Mouse (Mus musculus) kidney, embryonic 16.5 days (tissue): ENCODE data around the gene Sox15. TPM values are rescaled to one million over a fixed set of nuclear protein-coding genes. Genes with fewer than 3 reads are reported as not detected.
A peak's percentile ranks its signal among the peaks of the same experiment; 100 is the strongest.

Experiments
- ATAC-seq: fragments of 200-750 bp; cut with Nextera tagmentation; 2 replicates; pipeline ENCODE4 v1.8.0; 2017; ENCODE audit warnings: moderate TSS enrichment; ENCODE audit not compliant: low FRiP score, low TSS enrichment
- H3K27ac ChIP-seq: fragments of 300-500 bp; sonication (generic); 2 replicates; pipeline ENCODE4 v1.5.1; 2014; ENCODE audit warnings: low read length
- H3K27me3 ChIP-seq: fragments of 300-500 bp; sonication (generic); 2 replicates; pipeline ENCODE4 v1.6.1; 2014; ENCODE audit warnings: low read length, control low read depth, mixed read lengths; ENCODE audit not compliant: insufficient read depth
- H3K36me3 ChIP-seq: fragments of 300-500 bp; sonication (generic); 2 replicates; pipeline ENCODE4 v1.6.1; 2014; ENCODE audit warnings: low read length, control low read depth, mixed read lengths; ENCODE audit not compliant: insufficient read depth
- H3K4me1 ChIP-seq: fragments of 300-500 bp; sonication (generic); 2 replicates; pipeline ENCODE4 v1.6.1; 2014; ENCODE audit warnings: low read length, control low read depth, mixed read lengths; ENCODE audit not compliant: insufficient read depth
- H3K4me2 ChIP-seq: fragments of 300-500 bp; sonication (generic); replicated peaks from 2 replicates; pipeline ENCODE4 v1.6.1; 2014; ENCODE audit warnings: low read depth, low read length
- H3K4me3 ChIP-seq: fragments of 300-500 bp; sonication (generic); 2 replicates; pipeline ENCODE4 v1.5.1; 2014; ENCODE audit warnings: mild to moderate bottlenecking, low read length
- H3K9ac ChIP-seq: fragments of 300-500 bp; sonication (generic); replicated peaks from 2 replicates; pipeline ENCODE4 v1.6.1; 2014; ENCODE audit warnings: low read length
- H3K9me3 ChIP-seq: fragments of 300-500 bp; sonication (generic); 2 replicates; pipeline ENCODE4 v1.6.1; 2016; ENCODE audit warnings: low read length, control low read depth
- WGBS: fragments of 180-500 bp; shearing (Covaris S2); extraction: QIAGEN DNeasy Blood & Tissue Kit; methylation state at CpG from one replicate; pipeline ENCODE4 v1.1.7; 2014; 5-methylcytosine and 5-hydroxymethylcytosine counted together
- polyA plus RNA-seq: library from polyadenylated mRNA; unstranded; fragments of >200 nt; fragmentation: Nextera tagmentation; extraction: Ambion mirVana; gene quantifications from 2 replicates; pipeline ENCODE4 v1.2.1, GENCODE M21; 2015

Gene Sox15
- polyA plus RNA-seq, 1 experiment from 2014 or later: 0.19 TPM

DNA sequence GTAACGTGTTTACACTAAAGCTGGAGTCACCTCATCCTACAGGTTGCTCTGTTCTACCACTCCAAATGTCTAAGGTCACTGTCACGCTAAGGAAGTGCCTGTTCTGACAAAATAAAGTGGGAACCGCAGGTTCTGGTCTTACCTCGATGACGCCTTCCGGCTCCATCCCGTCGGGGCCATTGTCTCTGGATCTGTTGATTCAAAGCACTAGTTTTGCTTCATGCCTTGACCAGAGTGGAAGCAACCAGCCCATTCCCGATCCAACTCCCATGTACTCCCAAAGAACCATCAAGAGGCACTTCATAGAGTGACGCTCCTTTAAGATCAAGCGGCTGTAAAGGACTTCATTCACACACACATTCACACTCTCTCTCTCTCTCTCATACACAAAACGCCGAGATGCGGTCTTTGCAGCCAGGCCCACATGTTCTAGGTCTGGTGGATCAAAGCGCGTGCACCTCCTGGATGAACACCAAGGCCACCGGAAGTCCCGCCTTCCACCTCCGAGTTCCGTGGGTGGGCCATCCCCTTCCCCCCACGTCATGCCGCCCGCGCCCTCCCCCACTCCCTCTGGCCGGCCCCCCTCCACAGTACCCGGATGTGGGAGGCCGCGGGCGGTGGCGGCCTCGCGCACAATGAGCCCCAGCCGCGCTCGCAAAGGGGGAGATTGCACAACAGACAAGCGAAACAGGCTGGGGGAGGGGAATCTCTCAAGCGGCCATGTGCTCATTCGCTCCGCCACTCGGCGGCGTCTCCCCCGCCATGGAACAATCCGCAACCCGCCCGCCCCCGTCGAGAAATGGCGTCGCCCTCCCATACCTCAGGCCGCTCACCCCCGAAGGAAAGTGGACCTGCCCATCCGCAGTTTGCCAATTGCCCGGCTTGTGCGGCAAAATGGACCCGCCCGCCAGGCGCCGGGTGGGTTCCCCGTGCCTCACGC is 15.9 kb downstream of the Sox15 start:
- WGBS: under 1% methylated on average over 58 of the region's 61 CpGs
- H3K9ac ChIP-seq: peak overlapping the region; percentile 100
- peak overlapping the region; percentile 98 for H3K27ac ChIP-seq
- H3K27me3 ChIP-seq: no peaks in the 10 kb centered on the region
- peak overlapping the region; percentile 100 for H3K4me3 ChIP-seq
- H3K4me2 ChIP-seq: peak overlapping the region; percentile 93
- peak; percentile 72 for ATAC-seq
- no peaks in the 10 kb centered on the region for H3K9me3 ChIP-seq
- peaks cover 22% of the 10 kb centered on the region for H3K4me1 ChIP-seq
- H3K36me3 ChIP-seq: peaks cover 72% of the 10 kb centered on the region

DNA sequence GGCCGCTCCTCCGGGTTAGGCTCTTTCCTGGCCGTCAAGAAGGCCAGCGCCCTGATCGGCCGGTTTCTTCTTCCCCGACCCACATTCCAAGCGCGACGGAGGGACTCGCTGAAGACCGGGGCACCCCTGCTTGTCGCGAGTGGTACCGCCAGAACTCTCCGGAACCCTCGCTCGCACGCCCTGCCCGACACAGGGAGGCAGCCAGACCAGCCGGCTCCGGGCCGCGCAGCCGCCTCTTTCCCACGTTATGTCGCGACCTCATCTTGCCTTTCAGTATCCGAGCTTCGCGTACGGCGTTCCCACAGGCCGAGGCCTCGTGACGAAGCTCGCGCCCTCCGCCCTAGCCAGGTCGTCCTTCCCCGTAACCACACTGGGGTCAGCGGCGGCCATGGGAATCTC is 16.6 kb downstream of the Sox15 start:
- H3K9me3 ChIP-seq: no peaks in the 10 kb centered on the region
- H3K4me1 ChIP-seq: peaks cover 22% of the 10 kb centered on the region
- H3K27me3 ChIP-seq: no peaks in the 10 kb centered on the region
- ATAC-seq: peak; percentile 6; the same call in 1 of the 2 replicates
- H3K36me3 ChIP-seq: peaks cover 72% of the 10 kb centered on the region
- WGBS: 0% methylated on average over 42 of the region's 43 CpGs
- H3K27ac ChIP-seq: peak overlapping the region; percentile 98
- peak overlapping the region; percentile 93 for H3K4me2 ChIP-seq
- peak overlapping the region; percentile 100 for H3K4me3 ChIP-seq
- peak overlapping the region; percentile 100 for H3K9ac ChIP-seq

DNA sequence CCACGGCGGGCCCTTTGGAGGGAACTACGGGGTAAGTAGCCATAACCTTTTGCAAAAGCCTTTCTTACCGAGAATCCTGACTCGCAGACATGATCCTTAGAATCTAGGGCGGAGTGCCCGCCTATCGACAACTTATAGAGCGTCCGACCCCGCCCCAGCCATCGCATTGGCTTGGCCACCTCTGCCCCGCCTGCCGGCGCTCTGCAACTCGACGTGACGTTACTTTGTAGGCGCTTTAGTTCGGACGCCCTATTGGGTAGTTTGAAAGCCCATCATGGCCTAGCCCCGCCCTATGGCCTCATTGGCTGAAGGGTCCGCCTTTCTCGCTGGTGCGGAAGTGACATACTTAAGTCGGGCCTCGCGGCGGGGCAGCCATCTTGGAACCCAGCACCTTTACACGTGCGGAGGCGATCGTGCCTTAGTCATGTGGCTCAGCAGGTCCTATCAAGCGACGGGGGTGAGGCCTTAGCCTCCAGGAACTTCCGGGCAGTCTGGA is 17.1 kb downstream of the Sox15 start, which contains the start of gene Eif4a1:
Eif4a1 (minus strand) TSS at position 213 of the 496 bp plus-strand sequence.
- H3K27me3 ChIP-seq: no peaks in the 10 kb centered on the region
- peaks cover 22% of the 10 kb centered on the region for H3K4me1 ChIP-seq
- H3K4me3 ChIP-seq: peak within 1 kb of the TSS; percentile 100
- peak; percentile 98 for ATAC-seq
- peak within 1 kb of the TSS; percentile 100 for H3K9ac ChIP-seq
- H3K9me3 ChIP-seq: no peaks in the 10 kb centered on the region
- WGBS: under 1% methylated on average over 36 of the region's 36 CpGs
- peak within 1 kb of the TSS; percentile 98 for H3K27ac ChIP-seq
- peak within 1 kb of the TSS; percentile 93 for H3K4me2 ChIP-seq
- H3K36me3 ChIP-seq: peaks cover 76% of the 10 kb centered on the region

DNA sequence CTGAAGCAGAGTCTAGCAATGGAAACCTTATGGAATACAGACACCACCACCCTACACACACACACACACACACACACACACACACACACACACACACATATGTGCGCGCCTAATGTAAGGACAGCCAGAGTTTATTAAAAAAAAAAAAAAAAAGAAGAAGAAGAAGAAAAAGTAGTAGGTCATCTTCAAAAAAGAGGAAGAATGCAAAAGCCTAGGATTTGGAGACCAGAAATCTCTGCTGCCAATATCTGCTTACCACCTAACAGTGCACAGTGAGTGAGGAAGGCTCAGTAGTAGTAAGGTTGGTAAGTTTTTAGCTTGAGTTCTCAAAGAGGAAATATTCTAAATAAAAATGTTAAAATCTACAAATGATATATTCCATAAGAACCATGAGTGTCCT is 24.0 kb downstream of the Sox15 start:
- Histone ChIP-seq H3K36me3 (peaks cover 47% of the 10 kb centered on the region), H3K27me3 (no peaks in the 10 kb centered on the region), H3K4me3 (no peak overlapping the region), H3K27ac (no peak overlapping the region), H3K4me1 (peaks cover 26% of the 10 kb centered on the region), H3K4me2 (no peak overlapping the region), H3K9ac (no peak overlapping the region), H3K9me3 (no peaks in the 10 kb centered on the region)
- 100% methylated on average over 2 of the region's 2 CpGs for WGBS
- ATAC-seq: no peak

DNA sequence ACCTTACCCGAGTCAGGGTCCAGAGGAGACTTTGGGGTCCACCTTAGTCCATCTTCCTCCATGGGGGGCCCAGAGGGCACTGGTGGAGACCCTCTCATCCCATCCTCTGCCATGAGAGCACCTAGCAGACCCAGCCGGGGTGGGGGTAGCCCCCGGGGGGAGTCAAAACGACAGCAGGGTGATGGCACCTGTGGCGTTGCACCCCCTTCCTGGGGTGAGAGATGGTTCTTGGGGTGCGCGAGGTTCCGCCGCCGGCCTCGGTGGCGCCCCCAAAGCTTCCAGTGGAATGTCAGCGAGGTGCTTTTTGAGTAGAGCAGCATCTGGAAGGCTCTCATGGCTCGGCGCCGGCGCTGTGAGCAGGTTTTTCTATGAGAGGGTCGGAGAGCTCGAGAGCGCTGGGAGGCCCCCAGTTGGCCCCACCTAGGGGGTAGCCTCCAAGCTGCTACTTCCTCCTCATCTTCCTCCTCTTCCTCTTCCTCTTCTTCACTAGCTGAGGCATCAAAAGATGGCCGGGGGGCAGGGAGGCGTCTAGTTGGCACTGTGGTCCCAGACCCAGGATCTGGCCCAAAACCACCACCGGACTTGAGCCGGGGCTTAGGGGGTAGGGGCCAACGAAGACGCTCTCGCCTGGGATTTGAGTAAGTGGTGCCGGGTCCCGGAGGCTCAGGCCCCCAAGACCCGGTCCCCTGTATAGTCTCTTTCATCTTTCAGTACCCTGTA is 25.2 kb downstream of the Sox15 start:
- 92% methylated on average over 29 of the region's 30 CpGs for WGBS
- peak overlapping the region; percentile 89 for H3K9ac ChIP-seq
- H3K4me3 ChIP-seq: peak overlapping the region; percentile 75

DNA sequence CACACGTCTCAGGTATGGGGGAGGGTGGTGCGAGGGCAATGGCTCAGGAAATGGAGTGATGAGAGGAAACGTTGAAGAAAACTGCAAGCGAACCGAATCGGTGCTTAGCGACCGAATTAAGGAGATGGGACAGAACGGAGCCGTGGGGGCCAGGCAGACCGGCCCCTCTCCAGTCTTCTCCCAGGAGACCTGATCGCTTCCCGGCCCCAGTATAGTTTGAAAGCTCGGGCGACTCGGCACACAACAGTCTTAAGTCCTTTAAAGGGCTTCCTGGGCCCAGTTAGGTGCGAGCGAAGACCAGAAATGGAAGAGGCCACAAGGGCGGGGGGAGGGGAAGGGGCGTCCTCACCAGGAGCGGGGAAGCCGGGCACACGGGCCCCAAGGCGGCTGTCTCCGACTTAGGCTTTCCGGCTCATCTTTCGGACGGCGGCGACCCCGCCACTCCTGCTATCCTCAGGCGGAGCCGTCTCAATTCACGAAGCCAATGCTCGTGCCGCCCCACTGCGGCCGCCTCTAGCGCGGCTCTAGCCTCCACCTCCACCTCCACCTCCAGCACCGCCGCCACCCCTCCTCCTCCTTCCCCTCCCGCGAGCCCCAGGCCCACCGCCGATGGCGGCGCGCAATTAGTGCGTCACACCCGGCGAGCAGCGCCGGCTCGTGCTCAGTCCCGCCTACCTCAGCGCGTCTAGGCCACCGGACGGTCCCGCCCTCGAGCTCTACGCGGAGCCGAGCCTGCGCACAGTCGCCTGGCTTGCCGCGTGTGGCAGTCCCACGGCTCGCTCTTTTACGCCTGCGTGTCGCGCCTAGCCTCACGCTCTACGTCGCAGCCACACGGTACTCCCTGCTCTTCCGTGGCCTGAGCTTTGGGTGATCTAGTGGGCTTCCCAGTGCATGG is 26.4 kb downstream of the Sox15 start, which contains the start of gene Senp3:
Senp3 (minus strand) TSS at position 771 of the 895 bp plus-strand sequence.
- H3K4me2 ChIP-seq: peak within 1 kb of the TSS; percentile 75
- WGBS: under 1% methylated on average over 74 of the region's 80 CpGs
- no peaks in the 10 kb centered on the region for H3K27me3 ChIP-seq
- peaks cover 23% of the 10 kb centered on the region for H3K36me3 ChIP-seq
- peaks cover 38% of the 10 kb centered on the region for H3K4me1 ChIP-seq
- H3K27ac ChIP-seq: peak within 1 kb of the TSS; percentile 96
- H3K9ac ChIP-seq: peak within 1 kb of the TSS; percentile 89
- no peaks in the 10 kb centered on the region for H3K9me3 ChIP-seq
- peak; percentile 97 for ATAC-seq
- peak within 1 kb of the TSS; percentile 75 for H3K4me3 ChIP-seq

More for the DNA sequence above, 25.2 kb downstream of the Sox15 start:
- peaks cover 26% of the 10 kb centered on the region for H3K4me1 ChIP-seq
- H3K4me2 ChIP-seq: peak overlapping the region; percentile 75
- H3K36me3 ChIP-seq: peaks cover 36% of the 10 kb centered on the region
- no peaks in the 10 kb centered on the region for H3K9me3 ChIP-seq
- H3K27me3 ChIP-seq: no peaks in the 10 kb centered on the region
- no peak overlapping the region for H3K27ac ChIP-seq
- no peak for ATAC-seq

DNA sequence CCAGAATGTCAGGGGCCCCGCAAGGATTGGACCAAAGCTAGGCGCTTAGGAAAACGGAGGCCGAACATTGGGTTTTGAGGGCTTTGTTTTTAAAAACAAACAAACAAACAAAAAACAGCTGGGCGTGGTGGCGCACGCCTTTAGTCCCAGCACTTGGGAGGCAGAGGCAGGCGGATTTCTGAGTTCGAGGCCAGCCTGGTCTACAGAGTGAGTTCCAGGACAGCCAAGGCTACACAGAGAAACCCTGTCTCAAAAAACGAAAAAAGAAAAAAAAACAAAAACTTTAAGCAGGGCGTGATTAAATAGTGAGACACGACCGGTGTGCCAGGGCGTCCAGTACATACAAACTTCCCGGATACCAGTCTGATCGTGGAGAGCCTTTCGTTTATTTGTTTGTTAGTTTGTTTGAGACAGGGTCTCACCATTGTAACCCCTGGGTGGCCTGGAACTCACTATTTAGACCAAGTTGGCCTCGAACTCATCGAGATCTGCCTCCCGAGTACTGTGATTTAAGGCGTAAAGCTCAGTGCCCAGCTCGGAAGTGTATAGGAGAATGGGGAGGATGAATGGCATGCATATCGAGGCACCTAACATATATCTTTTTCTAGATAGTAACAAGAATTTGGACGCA is 27.2 kb downstream of the Sox15 start:
- H3K27me3 ChIP-seq: no peaks in the 10 kb centered on the region
- peak overlapping the region; percentile 89 for H3K9ac ChIP-seq
- H3K27ac ChIP-seq: peak overlapping the region; percentile 96
- 20% methylated on average over 24 of the region's 24 CpGs for WGBS
- ATAC-seq: no peak
- H3K4me1 ChIP-seq: peaks cover 42% of the 10 kb centered on the region
- peaks cover 18% of the 10 kb centered on the region for H3K36me3 ChIP-seq
- peak overlapping the region; percentile 75 for H3K4me2 ChIP-seq
- no peaks in the 10 kb centered on the region for H3K9me3 ChIP-seq
- H3K4me3 ChIP-seq: peak overlapping the region; percentile 75

DNA sequence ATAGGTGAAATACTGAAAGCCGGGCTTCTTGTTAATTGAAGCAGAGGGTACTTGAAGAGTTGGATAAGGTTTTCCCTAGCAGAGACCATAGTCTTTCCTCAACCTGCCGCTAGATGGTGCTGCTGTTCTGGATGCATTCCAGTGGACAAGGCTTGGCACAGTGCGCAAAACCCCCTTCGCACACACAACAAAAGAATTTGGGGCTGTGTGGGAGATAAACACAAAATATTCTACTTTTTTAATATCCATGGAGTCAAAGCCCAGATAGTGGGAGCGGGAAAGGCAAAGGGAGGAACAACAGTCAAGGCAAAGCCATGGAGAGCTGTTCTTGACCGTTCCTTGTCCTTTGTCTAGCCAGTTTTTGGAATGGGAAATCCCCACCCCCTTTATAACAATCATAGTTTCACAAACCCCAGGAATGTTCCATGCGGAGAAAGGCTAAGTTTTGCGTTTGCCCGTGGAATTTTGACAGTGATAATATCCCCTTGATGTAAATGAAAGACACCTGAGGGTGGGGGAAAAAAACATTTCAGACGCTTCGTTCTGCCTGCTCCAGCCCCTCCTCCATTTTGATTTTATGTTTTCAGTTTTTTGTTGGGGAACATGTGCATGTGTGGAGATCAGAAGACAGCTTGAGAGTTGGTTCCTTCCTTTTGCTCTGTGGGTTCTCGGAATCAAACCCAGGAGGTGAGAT is 27.9 kb downstream of the Sox15 start:
- Histone ChIP-seq H3K27ac (peak overlapping the region; percentile 96), H3K9ac (peak overlapping the region; percentile 57), H3K4me2 (peak overlapping the region; percentile 75), H3K9me3 (no peaks in the 10 kb centered on the region), H3K27me3 (no peaks in the 10 kb centered on the region), H3K4me3 (peak overlapping the region; percentile 75), H3K36me3 (peaks cover 15% of the 10 kb centered on the region), H3K4me1 (peaks cover 42% of the 10 kb centered on the region)
- 21% methylated on average over 12 of the region's 12 CpGs for WGBS
- peak; percentile 55; the same call in 1 of the 2 replicates for ATAC-seq
